Mouse (Mus musculus): ENCODE measurements around the gene Zfp598. TPM values are rescaled to one million over a fixed set of nuclear protein-coding genes. Genes with fewer than 3 reads are reported as not detected.

Zfp598 gene
- polyA plus RNA-seq, 1 experiment from 2014 or later = 24.9 TPM

DNA sequence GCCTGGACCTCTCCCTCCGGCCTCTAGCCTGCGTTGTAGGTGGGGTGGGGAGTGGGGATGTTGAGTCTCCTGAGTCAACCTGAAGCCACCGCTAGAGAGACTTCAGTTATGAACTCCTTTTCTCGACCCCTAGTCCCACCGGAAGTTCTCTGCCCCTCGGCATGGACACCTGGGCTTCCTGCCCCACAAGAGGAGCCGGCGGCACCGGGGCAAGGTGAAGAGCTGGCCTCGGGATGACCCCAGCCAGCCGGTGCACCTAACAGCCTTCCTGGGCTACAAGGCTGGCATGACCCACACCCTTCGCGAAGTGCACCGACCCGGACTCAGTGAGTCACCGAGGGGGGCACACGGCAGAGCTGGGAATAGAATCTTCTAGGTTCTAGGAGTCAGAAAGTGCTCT lies 58.7 kb downstream of the Zfp598 start:
- no peak for ATAC-seq (ENCODE audit: low FRiP score)
- WGBS = 73% methylated on average over 17 of the region's 17 CpGs
- DNase-seq (ENCODE audit: low spot score, missing footprints) = no peak
- Histone ChIP-seq H3K4me1 (ENCODE audit: control insufficient read depth, insufficient read depth, low read length) (peaks cover 5% of the 10 kb centered on the region), H3K9ac (ENCODE audit: low read length) (no peak overlapping the region), H3K36me3 (ENCODE audit: control insufficient read depth, insufficient read depth, low read length) (no peaks in the 10 kb centered on the region), H3K4me3 (ENCODE audit: low read depth, low read length) (no peak overlapping the region), H3K27me3 (ENCODE audit: control insufficient read depth, insufficient read depth, low read length) (no peaks in the 10 kb centered on the region), H3K27ac (ENCODE audit: low read depth, low read length) (no peak overlapping the region), H3K4me2 (no peak overlapping the region), H3K9me3 (ENCODE audit: control insufficient read depth, low read length) (no peaks in the 10 kb centered on the region)

DNA sequence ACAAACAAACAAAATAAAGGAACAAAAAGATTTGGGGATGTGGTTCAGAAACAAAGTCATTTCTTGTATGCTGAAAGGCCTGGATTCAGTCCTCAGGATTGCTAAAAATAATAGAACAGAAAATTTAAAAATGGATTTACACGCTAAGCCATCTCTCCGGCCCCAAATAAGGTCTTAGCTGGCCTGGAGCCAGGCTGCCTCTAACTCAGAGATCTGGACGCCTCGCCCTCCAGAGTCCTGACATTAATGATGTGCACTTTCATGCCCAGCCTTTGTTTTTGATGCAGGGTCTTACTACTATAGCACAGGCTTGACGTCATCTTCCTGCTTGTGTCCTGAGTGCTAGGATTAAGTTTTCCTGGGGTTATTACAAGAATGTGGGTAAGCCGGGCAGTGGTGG lies 59.6 kb downstream of the Zfp598 start:
- DNase-seq (ENCODE audit: low spot score, missing footprints) = peak; percentile 14
- Histone ChIP-seq H3K27me3 (ENCODE audit: control insufficient read depth, insufficient read depth, low read length) (no peaks in the 10 kb centered on the region), H3K4me3 (ENCODE audit: low read depth, low read length) (no peak overlapping the region), H3K9ac (ENCODE audit: low read length) (no peak overlapping the region), H3K4me1 (ENCODE audit: control insufficient read depth, insufficient read depth, low read length) (no peaks in the 10 kb centered on the region), H3K9me3 (ENCODE audit: control insufficient read depth, low read length) (no peaks in the 10 kb centered on the region), H3K27ac (ENCODE audit: low read depth, low read length) (no peak overlapping the region), H3K36me3 (ENCODE audit: control insufficient read depth, insufficient read depth, low read length) (no peaks in the 10 kb centered on the region), H3K4me2 (no peak overlapping the region)
- WGBS = 89% methylated on average over 6 of the region's 6 CpGs
- no peak for ATAC-seq (ENCODE audit: low FRiP score)

DNA sequence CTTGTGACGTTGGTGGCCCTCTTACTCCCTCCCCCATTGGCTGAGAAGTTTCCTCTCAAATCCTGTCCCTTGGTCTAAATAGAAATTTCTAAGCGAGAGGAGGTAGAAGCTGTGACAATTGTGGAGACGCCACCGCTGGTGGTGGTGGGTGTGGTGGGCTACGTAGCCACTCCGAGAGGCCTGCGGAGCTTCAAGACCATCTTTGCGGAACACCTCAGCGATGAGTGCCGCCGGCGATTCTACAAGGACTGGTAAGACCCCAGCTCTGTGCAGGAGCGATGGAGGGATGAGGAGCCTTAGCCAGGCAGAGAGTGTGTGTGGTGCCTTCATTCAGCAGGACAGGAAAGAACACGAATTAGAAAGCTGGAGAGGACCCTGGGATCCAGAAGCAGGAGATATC lies 61.3 kb downstream of the Zfp598 start:
- H3K4me3 ChIP-seq (ENCODE audit: low read depth, low read length) = no peak overlapping the region
- DNase-seq (ENCODE audit: low spot score, missing footprints) (peak; percentile 69), ATAC-seq (ENCODE audit: low FRiP score) (no peak)
- no peak overlapping the region for H3K27ac ChIP-seq (ENCODE audit: low read depth, low read length)
- H3K9me3 ChIP-seq (ENCODE audit: control insufficient read depth, low read length) = no peaks in the 10 kb centered on the region
- H3K9ac ChIP-seq (ENCODE audit: low read length) = no peak overlapping the region
- H3K27me3 ChIP-seq (ENCODE audit: control insufficient read depth, insufficient read depth, low read length) = no peaks in the 10 kb centered on the region
- H3K36me3 ChIP-seq (ENCODE audit: control insufficient read depth, insufficient read depth, low read length) = no peaks in the 10 kb centered on the region
- H3K4me1 ChIP-seq (ENCODE audit: control insufficient read depth, insufficient read depth, low read length) = peaks cover under 1% of the 10 kb centered on the region; the same call in 1 of the 2 replicates
- 83% methylated on average over 14 of the region's 14 CpGs for WGBS
- no peak overlapping the region for H3K4me2 ChIP-seq

Other genes with a start within 250 kb of the Zfp598 start
- gene Eci1, start 243.0 kb upstream of the Zfp598 start, polyA plus RNA-seq (2014; fragmentation: Nextera tagmentation; extraction: Ambion mirVana) = 59.5 and 66.3 TPM in 2 replicates
- 1.7 and 2.1 TPM in 2 replicates for gene Dnase1l2, start 226.6 kb upstream of the Zfp598 start, polyA plus RNA-seq (2014; fragmentation: Nextera tagmentation; extraction: Ambion mirVana)
- 10.2 and 14.7 TPM in 2 replicates for gene E4f1, start 199.4 kb upstream of the Zfp598 start, polyA plus RNA-seq (2014; fragmentation: Nextera tagmentation; extraction: Ambion mirVana)
- 60.6 and 67.6 TPM in 2 replicates for gene Pgp, start 199.3 kb upstream of the Zfp598 start, polyA plus RNA-seq (2014; fragmentation: Nextera tagmentation; extraction: Ambion mirVana)
- 0.32 TPM in 1 of 2 replicates, not detected in the other for gene Bricd5, start 195.8 kb upstream of the Zfp598 start, polyA plus RNA-seq (2014; fragmentation: Nextera tagmentation; extraction: Ambion mirVana)
- gene Mlst8, start 190.6 kb upstream of the Zfp598 start, polyA plus RNA-seq (2014; fragmentation: Nextera tagmentation; extraction: Ambion mirVana) = 28.9 and 30.3 TPM in 2 replicates
- gene Caskin1, start 181.1 kb upstream of the Zfp598 start, polyA plus RNA-seq (2014; fragmentation: Nextera tagmentation; extraction: Ambion mirVana) = 5.5 and 6.2 TPM in 2 replicates
- gene Traf7, start 141.7 kb upstream of the Zfp598 start, polyA plus RNA-seq (2014; fragmentation: Nextera tagmentation; extraction: Ambion mirVana) = 67.1 and 80.8 TPM in 2 replicates
- gene Rab26, start 135.5 kb upstream of the Zfp598 start, polyA plus RNA-seq (2014; fragmentation: Nextera tagmentation; extraction: Ambion mirVana) = 1.8 and 2.2 TPM in 2 replicates
- 11.9 and 18.5 TPM in 2 replicates for gene Pkd1, start 119.9 kb upstream of the Zfp598 start, polyA plus RNA-seq (2014; fragmentation: Nextera tagmentation; extraction: Ambion mirVana)
- gene Tsc2, start 37.1 kb upstream of the Zfp598 start, polyA plus RNA-seq (2014; fragmentation: Nextera tagmentation; extraction: Ambion mirVana) = 50.6 and 57.6 TPM in 2 replicates
- gene Nthl1, start 37.0 kb upstream of the Zfp598 start, polyA plus RNA-seq (2014; fragmentation: Nextera tagmentation; extraction: Ambion mirVana) = 14.4 and 18.4 TPM in 2 replicates
- 36.1 and 36.4 TPM in 2 replicates for gene Slc9a3r2, start 19.4 kb upstream of the Zfp598 start, polyA plus RNA-seq (2014; fragmentation: Nextera tagmentation; extraction: Ambion mirVana)
- not detected in 2 replicates for gene Npw, start 11.2 kb upstream of the Zfp598 start, polyA plus RNA-seq (2014; fragmentation: Nextera tagmentation; extraction: Ambion mirVana)
- gene Syngr3, start 20.3 kb downstream of the Zfp598 start, polyA plus RNA-seq (2014; fragmentation: Nextera tagmentation; extraction: Ambion mirVana) = 12.7 and 13.4 TPM in 2 replicates
- gene Gfer, start 26.5 kb downstream of the Zfp598 start, polyA plus RNA-seq (2014; fragmentation: Nextera tagmentation; extraction: Ambion mirVana) = 54.8 and 59.6 TPM in 2 replicates
- gene Noxo1, start 26.5 kb downstream of the Zfp598 start, polyA plus RNA-seq (2014; fragmentation: Nextera tagmentation; extraction: Ambion mirVana) = 0.97 and 1.5 TPM in 2 replicates
- gene Tbl3, start 38.0 kb downstream of the Zfp598 start, polyA plus RNA-seq (2014; fragmentation: Nextera tagmentation; extraction: Ambion mirVana) = 91.0 and 97.5 TPM in 2 replicates
- 0.22 TPM in 1 of 2 replicates, not detected in the other for gene Rnf151, start 48.4 kb downstream of the Zfp598 start, polyA plus RNA-seq (2014; fragmentation: Nextera tagmentation; extraction: Ambion mirVana)
- gene Rps2, start 48.4 kb downstream of the Zfp598 start, polyA plus RNA-seq (2014; fragmentation: Nextera tagmentation; extraction: Ambion mirVana) = 1,270 and 1,392 TPM in 2 replicates
- gene Ndufb10, start 54.8 kb downstream of the Zfp598 start, polyA plus RNA-seq (2014; fragmentation: Nextera tagmentation; extraction: Ambion mirVana) = 198 and 210 TPM in 2 replicates
- gene Rpl3l, start 58.1 kb downstream of the Zfp598 start, polyA plus RNA-seq (2014; fragmentation: Nextera tagmentation; extraction: Ambion mirVana) = not detected in 2 replicates
- 19.2 and 23.0 TPM in 2 replicates for gene Msrb1, start 67.0 kb downstream of the Zfp598 start, polyA plus RNA-seq (2014; fragmentation: Nextera tagmentation; extraction: Ambion mirVana)
- 0.18 and 0.23 TPM in 2 replicates for gene Hs3st6, start 83.3 kb downstream of the Zfp598 start, polyA plus RNA-seq (2014; fragmentation: Nextera tagmentation; extraction: Ambion mirVana)
- gene Meiob, start 134.6 kb downstream of the Zfp598 start, polyA plus RNA-seq (2014; fragmentation: Nextera tagmentation; extraction: Ambion mirVana) = not detected in 2 replicates
- 28.2 and 31.0 TPM in 2 replicates for gene Hagh, start 170.5 kb downstream of the Zfp598 start, polyA plus RNA-seq (2014; fragmentation: Nextera tagmentation; extraction: Ambion mirVana)
- gene Fahd1, start 180.7 kb downstream of the Zfp598 start, polyA plus RNA-seq (2014; fragmentation: Nextera tagmentation; extraction: Ambion mirVana) = 18.8 and 21.5 TPM in 2 replicates
- gene Igfals, start 196.3 kb downstream of the Zfp598 start, polyA plus RNA-seq (2014; fragmentation: Nextera tagmentation; extraction: Ambion mirVana) = 0.08 TPM in 1 of 2 replicates, not detected in the other
- gene Nubp2, start 216.7 kb downstream of the Zfp598 start, polyA plus RNA-seq (2014; fragmentation: Nextera tagmentation; extraction: Ambion mirVana) = 70.4 and 73.8 TPM in 2 replicates
- gene Spsb3, start 217.0 kb downstream of the Zfp598 start, polyA plus RNA-seq (2014; fragmentation: Nextera tagmentation; extraction: Ambion mirVana) = 37.3 and 44.4 TPM in 2 replicates
- gene Eme2, start 225.4 kb downstream of the Zfp598 start, polyA plus RNA-seq (2014; fragmentation: Nextera tagmentation; extraction: Ambion mirVana) = 18.4 and 20.8 TPM in 2 replicates
- 68.6 and 73.2 TPM in 2 replicates for gene Mrps34, start 225.4 kb downstream of the Zfp598 start, polyA plus RNA-seq (2014; fragmentation: Nextera tagmentation; extraction: Ambion mirVana)
- 48.0 and 49.5 TPM in 2 replicates for gene Nme3, start 226.8 kb downstream of the Zfp598 start, polyA plus RNA-seq (2014; fragmentation: Nextera tagmentation; extraction: Ambion mirVana)

Measured in midbrain, embryonic 11.5 days (tissue).